Mouse (Mus musculus) CH12.LX (cell line): Measurements from ENCODE around the gene Mkln1. TPM values are rescaled to one million over a fixed set of nuclear protein-coding genes. Genes with fewer than 3 reads are reported as not detected.

ENCODE experiments used
- DNase-seq: peaks from one replicate; pipeline ENCODE4 v3.0.0-alpha.2; 2013; ENCODE audit errors: extremely low read depth
- H3K27ac ChIP-seq: 2 replicates; pipeline ENCODE4 v1.5.1; 2012; ENCODE audit warnings: low read depth, mild to moderate bottlenecking, control low read depth, moderate library complexity; ENCODE audit not compliant: insufficient read depth
- H3K27me3 ChIP-seq: replicated peaks from 2 replicates; pipeline ENCODE3; 2012; ENCODE audit warnings: inconsistent platforms
- H3K36me3 ChIP-seq, 2 experiments: replicated peaks in 1 of 2; 2 replicates each; pipeline versions ENCODE3 to v1.6.1; 2012; ENCODE audit warnings: inconsistent platforms in 1 of 2, low read length in 1 of 2, mild to moderate bottlenecking in 1 of 2, mixed read lengths in 1 of 2, moderate library complexity in 1 of 2; ENCODE audit not compliant: control insufficient read depth in 1 of 2, insufficient read depth in 1 of 2
- H3K4me1 ChIP-seq, 2 experiments: 2 replicates each; pipeline ENCODE4 v1.6.1; 2012; ENCODE audit warnings: inconsistent platforms in 1 of 2, moderate library complexity in 1 of 2; ENCODE audit not compliant: insufficient read depth in 2 of 2, control insufficient read depth in 1 of 2
- H3K4me2 ChIP-seq: 2 replicates; pipeline ENCODE4 v1.6.1; 2012; ENCODE audit warnings: low read depth, mild to moderate bottlenecking, control low read depth; ENCODE audit not compliant: poor library complexity, insufficient read depth, severe bottlenecking
- H3K4me3 ChIP-seq, 3 experiments: fragments of 150-350 bp in 1 of 3; sonication (generic) in 1 of 3; replicated peaks in 1 of 3; 2 replicates each; pipeline versions ENCODE3 to v1.5.1; 2011 to 2012; ENCODE audit warnings: low read depth in 2 of 3, low read length in 2 of 3, mild to moderate bottlenecking in 2 of 3, moderate library complexity in 2 of 3, control low read depth in 1 of 3, improper control_type of control experiment in 1 of 3, inconsistent platforms in 1 of 3, mixed read lengths in 1 of 3; ENCODE audit not compliant: poor library complexity in 1 of 3
- H3K79me2 ChIP-seq: replicated peaks from 2 replicates; pipeline ENCODE4 v1.6.1; 2012; ENCODE audit warnings: mild to moderate bottlenecking, moderate library complexity; ENCODE audit not compliant: control insufficient read depth, poor library complexity, insufficient read depth, severe bottlenecking; ENCODE audit errors: extremely low read depth
- H3K9ac ChIP-seq: 2 replicates; pipeline ENCODE4 v1.6.1; 2012; ENCODE audit warnings: low read depth, mild to moderate bottlenecking, control low read depth, moderate library complexity; ENCODE audit not compliant: insufficient read depth
- H3K9me3 ChIP-seq: replicated peaks from 2 replicates; pipeline ENCODE3; 2012; ENCODE audit warnings: low read length, inconsistent platforms, mixed read lengths
- BHLHE40 ChIP-seq: IDR thresholded peaks from 2 replicates; pipeline ENCODE4 v1.6.1; 2011; ENCODE audit warnings: mild to moderate bottlenecking, low read depth, low read length, improper control_type of control experiment
- CHD1 ChIP-seq: IDR thresholded peaks from 2 replicates; pipeline ENCODE4 v1.6.1; 2012; ENCODE audit warnings: low read depth, low read length, improper control_type of control experiment, inconsistent platforms
- CTCF ChIP-seq, 2 experiments: IDR thresholded peaks in 1 of 2; conservative IDR thresholded peaks in 1 of 2; 2 replicates each; pipeline ENCODE4 v1.5.1; 2011 to 2012; ENCODE audit warnings: low read depth in 2 of 2, low read length in 2 of 2, improper control_type of control experiment in 1 of 2, inconsistent platforms in 1 of 2, mild to moderate bottlenecking in 1 of 2, moderate library complexity in 1 of 2
- ELF1 ChIP-seq: IDR thresholded peaks from 2 replicates; pipeline ENCODE4 v1.6.1; 2014; ENCODE audit warnings: low read depth, mild to moderate bottlenecking, inconsistent platforms, low read length, improper control_type of control experiment
- ETS1 ChIP-seq: conservative IDR thresholded peaks from 2 replicates; pipeline ENCODE4 v1.6.1; 2012; ENCODE audit warnings: low read depth, mild to moderate bottlenecking, inconsistent platforms, low read length, improper control_type of control experiment, moderate library complexity
- GABPA ChIP-seq: IDR thresholded peaks from 2 replicates; pipeline ENCODE4 v1.6.1; 2012; ENCODE audit warnings: low read depth, low read length, improper control_type of control experiment, inconsistent platforms; ENCODE audit not compliant: insufficient replicate concordance
- HCFC1 ChIP-seq: IDR thresholded peaks from 2 replicates; pipeline ENCODE4 v1.6.1; 2012; ENCODE audit warnings: low read depth, mild to moderate bottlenecking, inconsistent platforms, low read length, improper control_type of control experiment
- IRF4 ChIP-seq: IDR thresholded peaks from 2 replicates; pipeline ENCODE4 v1.6.1; 2014; ENCODE audit warnings: low read depth, mild to moderate bottlenecking, inconsistent platforms, low read length, improper control_type of control experiment
- JUN ChIP-seq: IDR thresholded peaks from 2 replicates; pipeline ENCODE4 v1.6.1; 2011; ENCODE audit warnings: low read depth, mild to moderate bottlenecking, low read length, improper control_type of control experiment, moderate library complexity; ENCODE audit not compliant: insufficient read depth
- KAT2A ChIP-seq: IDR thresholded peaks from 2 replicates; pipeline ENCODE4 v1.6.1; 2012; ENCODE audit warnings: low read length, improper control_type of control experiment, inconsistent platforms; ENCODE audit not compliant: insufficient replicate concordance
- MAZ ChIP-seq: IDR thresholded peaks from 2 replicates; pipeline ENCODE4 v1.6.1; 2012; ENCODE audit warnings: low read depth, mild to moderate bottlenecking, inconsistent platforms, low read length, improper control_type of control experiment, moderate library complexity
- MEF2A ChIP-seq: IDR thresholded peaks from 2 replicates; pipeline ENCODE4 v1.6.1; 2014; ENCODE audit warnings: low read depth, mild to moderate bottlenecking, inconsistent platforms, low read length, improper control_type of control experiment, borderline replicate concordance
- MXI1 ChIP-seq: IDR thresholded peaks from 2 replicates; pipeline ENCODE4 v1.6.1; 2011; ENCODE audit warnings: mild to moderate bottlenecking, low read depth, low read length, improper control_type of control experiment
- MYC ChIP-seq: IDR thresholded peaks from 2 replicates; pipeline ENCODE4 v1.6.1; 2011; ENCODE audit warnings: low read depth, mild to moderate bottlenecking, improper control_type of control experiment, low read length
- NELFE ChIP-seq: IDR thresholded peaks from 2 replicates; pipeline ENCODE4 v1.6.1; 2011; ENCODE audit warnings: low read depth, low read length, improper control_type of control experiment
- NRF1 ChIP-seq: IDR thresholded peaks from 2 replicates; pipeline ENCODE4 v1.6.1; 2014; ENCODE audit warnings: low read depth, mild to moderate bottlenecking, inconsistent platforms, low read length, improper control_type of control experiment, moderate library complexity
- POLR2A ChIP-seq: IDR thresholded peaks from 2 replicates; pipeline ENCODE4 v1.6.1; 2011; ENCODE audit warnings: low read depth, mild to moderate bottlenecking, improper control_type of control experiment, low read length
- RAD21 ChIP-seq: IDR thresholded peaks from 2 replicates; pipeline ENCODE4 v1.6.1; 2011; ENCODE audit warnings: low read depth, mild to moderate bottlenecking, low read length, improper control_type of control experiment, moderate library complexity
- RCOR1 ChIP-seq: conservative IDR thresholded peaks from 2 replicates; pipeline ENCODE4 v1.6.1; 2012; ENCODE audit warnings: low read depth, mild to moderate bottlenecking, inconsistent platforms, low read length, improper control_type of control experiment
- SIN3A ChIP-seq: IDR thresholded peaks from 2 replicates; pipeline ENCODE4 v1.6.1; 2012; ENCODE audit warnings: low read length, improper control_type of control experiment, inconsistent platforms
- SMC3 ChIP-seq: IDR thresholded peaks from 2 replicates; pipeline ENCODE4 v1.6.1; 2011; ENCODE audit warnings: low read depth, low read length, improper control_type of control experiment
- TBP ChIP-seq: conservative IDR thresholded peaks from 2 replicates; pipeline ENCODE4 v1.6.1; 2011; ENCODE audit warnings: low read depth, low read length, improper control_type of control experiment
- TCF12 ChIP-seq: IDR thresholded peaks from 2 replicates; pipeline ENCODE4 v1.6.1; 2014; ENCODE audit warnings: low read depth, mild to moderate bottlenecking, inconsistent platforms, low read length, improper control_type of control experiment
- UBTF ChIP-seq: IDR thresholded peaks from 2 replicates; pipeline ENCODE4 v1.6.1; 2012; ENCODE audit warnings: low read depth, mild to moderate bottlenecking, inconsistent platforms, low read length, improper control_type of control experiment, moderate library complexity
- USF2 ChIP-seq: conservative IDR thresholded peaks from 2 replicates; pipeline ENCODE4 v1.6.1; 2011; ENCODE audit warnings: low read depth, low read length, improper control_type of control experiment
- ZC3H11A ChIP-seq: IDR thresholded peaks from 2 replicates; pipeline ENCODE4 v1.6.1; 2012; ENCODE audit warnings: low read depth, mild to moderate bottlenecking, inconsistent platforms, low read length, improper control_type of control experiment
- ZKSCAN1 ChIP-seq: IDR thresholded peaks from 2 replicates; pipeline ENCODE4 v1.6.1; 2012; ENCODE audit warnings: low read depth, inconsistent platforms, low read length, improper control_type of control experiment, borderline replicate concordance
- ZMIZ1 ChIP-seq: IDR thresholded peaks from 2 replicates; pipeline ENCODE4 v1.6.1; 2012; ENCODE audit warnings: low read depth, mild to moderate bottlenecking, inconsistent platforms, low read length, improper control_type of control experiment
- ZNF384 ChIP-seq: IDR thresholded peaks from 2 replicates; pipeline ENCODE4 v1.6.1; 2012; ENCODE audit warnings: low read depth, low read length, improper control_type of control experiment, inconsistent platforms
- dilution Hi-C: fragments of 300-500 bp; cut with MboI; formaldehyde crosslinking; loops from 2 replicates; pipeline ENCODE4 v1.14.3; 2020; ENCODE audit warnings: low sequenced_read_pairs; ENCODE audit not compliant: extremely low pct_unique_long_range_greater_than_20kb, extremely low pct_ligation_motif_present
- in situ Hi-C: fragments of 300-500 bp; cut with MboI; formaldehyde crosslinking; loops from 3 replicates; pipeline ENCODE4 v1.14.3; 2019; ENCODE audit warnings: low sequenced_read_pairs, low pct_ligation_motif_present, low pct_unique_long_range_greater_than_20kb, mixed read lengths
- polyA plus RNA-seq: library from polyadenylated mRNA; unstranded; fragments of >175 nt; gene quantifications from 2 replicates; pipeline ENCODE4 v1.2.1, GENCODE M21; 2012; ENCODE audit warnings: low read depth; ENCODE audit not compliant: insufficient read length
- total RNA-seq, 2 experiments: library from RNA; depleted of rRNA; stranded (reverse); fragments of 300-350 nt in 1 of 2; fragments of >200 nt in 1 of 2; gene quantifications; 2 replicates each; pipeline ENCODE4 v1.2.3; 2012 to 2014

The Mkln1 gene
- total RNA-seq (2012; rRNA removed) (79.6 and 86.2 TPM in 2 replicates), total RNA-seq (2014; rRNA removed) (127 and 142 TPM in 2 replicates), polyA plus RNA-seq (105 and 115 TPM in 2 replicates)

- TF ChIP-seq MAZ (peak; percentile 93), RAD21 (no peak), SMC3 (no peak), TBP (0 out of 2 replicates have a peak, but pooled peaks have one; percentile 13), BHLHE40 (no peak), SIN3A (peak; percentile 47; the same call in 1 of the 2 replicates), CHD1 (no peak), KAT2A (no peak), ZKSCAN1 (no peak), IRF4 (no peak; the same call in 1 of the 2 replicates), TCF12 (peak; percentile 61), MEF2A (no peak), ETS1 (no peak), USF2 (no peak), ZMIZ1 (no peak), JUN (no peak), MYC (no peak), UBTF (peak; percentile 65; the same call in 1 of the 2 replicates), ELF1 (peak; percentile 25; the same call in 1 of the 2 replicates), HCFC1 (peak; percentile 66), ZC3H11A (no peak), POLR2A (peak; percentile 75; the same call in 1 of the 2 replicates), CTCF (conservative IDR thresholded peaks at IDR 0.05 in 1 of 2, IDR thresholded peaks at IDR 0.05 in 1 of 2; ENCODE audit: low read depth in 2 of 2, low read length in 2 of 2) (no peak), MXI1 (peak; percentile 20; the same call in 1 of the 2 replicates), NELFE (peak; percentile 83), GABPA (no peak), ZNF384 (peak; percentile 49), NRF1 (peak; percentile 64), RCOR1 (no peak)
- Histone ChIP-seq H3K36me3 (peaks cover 0 to 3% of the 10 kb centered on the region in 2 experiments), H3K4me3 (peak within 1 kb of the TSS; percentile 80 to 86 (median 86)), H3K9me3 (peaks cover 2% of the 10 kb centered on the region), H3K4me2 (peak within 1 kb of the TSS; percentile 91), H3K9ac (peak within 1 kb of the TSS; percentile 94), H3K4me1 (peaks cover 2 to 23% of the 10 kb centered on the region in 2 experiments; a peak in 3 of 4 replicates), H3K27ac (no peak within 1 kb of the TSS), H3K27me3 (no peaks in the 10 kb centered on the region), H3K79me2 (peaks cover 36% of the 10 kb centered on the region)
- dilution Hi-C loops (no loop called here), in situ Hi-C loops (loop anchor here (25.0 kb wide), 1 partner anchor 186 kb away; no protein-coding TSS in a partner anchor)
- peak; percentile 58 for DNase-seq
These were observed at the start of gene Mkln1 for GRCm38 (mm10) chr6:31398431-31399205. Gene Mkln1, plus strand, starts transcription at chr6:31398735.
